Mouse (Mus musculus): ENCODE results near the gene Hoxb6.

The Hoxb6 gene

GRCm38 (mm10) chr11:96291681-96292564, at the start of gene Hoxb6:
Hoxb6 (plus strand) TSS chr11:96292476.
- in situ Hi-C loops (cut with MboI, MseI), result no loop called here

- in situ Hi-C loops (cut with MboI, MseI), result no loop called here
These were observed 41.4 kb upstream of the Hoxb6 start for GRCm38 (mm10) chr11:96250901-96251300.

GRCm38 (mm10) chr11:96251480-96252031, 40.7 kb upstream of the Hoxb6 start:
- in situ Hi-C loops (cut with MboI, MseI), result no loop called here

- in situ Hi-C loops (cut with MboI, MseI), result no loop called here
These were observed 39.6 kb upstream of the Hoxb6 start for GRCm38 (mm10) chr11:96252541-96253120.

GRCm38 (mm10) chr11:96254221-96254620, 38.1 kb upstream of the Hoxb6 start:
- in situ Hi-C loops (cut with MboI, MseI), result no loop called here

- in situ Hi-C loops (cut with MboI, MseI), result no loop called here
These were observed 36.9 kb upstream of the Hoxb6 start for GRCm38 (mm10) chr11:96255111-96255995.

- in situ Hi-C loops (cut with MboI, MseI), result no loop called here
These were observed 36.3 kb upstream of the Hoxb6 start for GRCm38 (mm10) chr11:96255996-96256445.

GRCm38 (mm10) chr11:96257141-96257540, 35.1 kb upstream of the Hoxb6 start:
- in situ Hi-C loops (cut with MboI, MseI), result no loop called here

GRCm38 (mm10) chr11:96259038-96259437, 33.2 kb upstream of the Hoxb6 start:
- in situ Hi-C loops (cut with MboI, MseI), result no loop called here

GRCm38 (mm10) chr11:96259511-96259910, 32.8 kb upstream of the Hoxb6 start:
- in situ Hi-C loops (cut with MboI, MseI), result no loop called here

GRCm38 (mm10) chr11:96260310-96260970, 31.8 kb upstream of the Hoxb6 start:
- in situ Hi-C loops (cut with MboI, MseI), result loop anchor here in 1 of 2 experiments (10.0 kb wide), 1 partner anchor 614 kb away; no protein-coding TSS in a partner anchor

GRCm38 (mm10) chr11:96261323-96261890, 30.9 kb upstream of the Hoxb6 start:
- in situ Hi-C loops (cut with MboI, MseI), result loop anchor here in 1 of 2 experiments (10.0 kb wide), 1 partner anchor 613 kb away; no protein-coding TSS in a partner anchor

GRCm38 (mm10) chr11:96262262-96262830, 29.9 kb upstream of the Hoxb6 start:
- in situ Hi-C loops (cut with MboI, MseI), result loop anchor here in 1 of 2 experiments (10.0 kb wide), 1 partner anchor 612 kb away; no protein-coding TSS in a partner anchor

- in situ Hi-C loops (cut with MboI, MseI), result loop anchor here in 1 of 2 experiments (10.0 kb wide), 1 partner anchor 611 kb away; no protein-coding TSS in a partner anchor
These were observed 28.5 kb upstream of the Hoxb6 start for GRCm38 (mm10) chr11:96263636-96264389.

- in situ Hi-C loops (cut with MboI, MseI), result loop anchor here in 1 of 2 experiments (10.0 kb wide), 1 partner anchor 610 kb away; no protein-coding TSS in a partner anchor
These were observed 27.8 kb upstream of the Hoxb6 start for GRCm38 (mm10) chr11:96264390-96265020.

GRCm38 (mm10) chr11:96265954-96266353, 26.3 kb upstream of the Hoxb6 start:
- in situ Hi-C loops (cut with MboI, MseI), result loop anchor here in 1 of 2 experiments (10.0 kb wide), 1 partner anchor 609 kb away; no protein-coding TSS in a partner anchor

GRCm38 (mm10) chr11:96267021-96267920, 25.0 kb upstream of the Hoxb6 start:
- in situ Hi-C loops (cut with MboI, MseI), result loop anchor here in 1 of 2 experiments (10.0 kb wide), 1 partner anchor 608 kb away; no protein-coding TSS in a partner anchor
